Mouse (Mus musculus) layer of hippocampus, postnatal 14 days (tissue): ENCODE measurements around the gene Col1a2. TPM values are rescaled to one million over a fixed set of nuclear protein-coding genes. Genes with fewer than 3 reads are reported as not detected.

ENCODE experiments used
- DNase-seq, 2 experiments: peaks; one replicate each; pipeline ENCODE4 v3.0.0; 2021 to 2022; ENCODE audit warnings: low spot score in 2 of 2, mixed read lengths in 1 of 2
- total RNA-seq, 2 experiments: library from RNA; stranded (reverse); gene quantifications; 2 replicates each; pipeline ENCODE4 v1.2.3; 2021

Gene Col1a2
- total RNA-seq, 2 experiments from 2014 or later: 35.9 to 51.1 TPM

DNA sequence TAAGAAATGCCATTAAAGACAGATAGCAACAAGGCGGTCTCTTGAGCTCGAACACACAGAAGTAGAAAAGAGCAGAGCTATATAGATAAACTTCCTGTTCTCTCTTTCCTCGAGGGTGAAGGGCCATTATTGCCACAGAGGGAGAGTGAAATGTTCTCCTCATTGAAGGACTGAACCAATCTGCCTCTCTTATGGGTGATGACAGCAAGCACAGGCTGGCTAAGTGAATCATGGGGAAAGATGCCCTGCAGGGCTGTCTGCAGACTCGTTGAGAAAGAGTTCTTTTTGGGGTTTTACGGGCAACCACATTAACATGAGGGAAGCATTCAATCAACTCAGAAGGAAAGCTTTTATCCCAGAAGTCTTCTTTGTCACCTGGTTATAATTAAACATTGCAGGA lies 75.0 kb downstream of the Col1a2 start:
- no peak for DNase-seq

DNA sequence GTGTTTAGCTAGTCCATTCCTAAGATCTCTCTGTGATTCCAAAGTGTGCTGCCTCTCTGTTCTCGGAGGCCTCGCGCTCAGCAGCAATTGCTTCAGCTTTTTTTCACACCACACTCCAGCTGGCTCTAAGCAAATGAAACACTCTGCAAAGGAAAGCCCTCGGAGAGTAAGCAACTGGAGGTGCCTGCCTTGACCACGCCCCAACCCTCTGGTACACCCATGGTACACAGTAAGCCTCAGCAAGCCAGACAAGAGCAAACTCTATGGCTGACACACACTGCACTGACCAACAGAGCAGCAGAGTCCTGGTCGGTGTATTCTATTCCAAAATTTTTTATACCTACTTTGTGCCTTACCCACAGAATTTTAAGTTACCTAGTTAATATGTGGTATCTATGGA lies 78.9 kb downstream of the Col1a2 start:
- no peak for DNase-seq

GRCm38 (mm10) chr6:4587946-4588345 lies 83.3 kb downstream of the Col1a2 start:
- DNase-seq: no peak

GRCm38 (mm10) chr6:4588722-4589121 lies 84.1 kb downstream of the Col1a2 start:
- DNase-seq: no peak

GRCm38 (mm10) chr6:4590089-4590488 lies 85.5 kb downstream of the Col1a2 start:
- no peak for DNase-seq

Other genes starting within 250 kb of the Col1a2 start
- 10 to 100 TPM; 44.8 to 47.4 TPM for gene Casd1, start 96.0 kb downstream of the Col1a2 start, total RNA-seq
- gene Sgce, start 242.4 kb downstream of the Col1a2 start, total RNA-seq: 10 to 100 TPM; 28.7 to 31.3 TPM
- 1 to 10 TPM; 7.0 to 7.9 TPM for gene Peg10, start 242.5 kb downstream of the Col1a2 start, total RNA-seq